Mouse (Mus musculus): ENCODE results near the gene Lypd3.

GRCm38 (mm10) chr7:24593621-24594308, 42.6 kb upstream of the Lypd3 start:
- TF ChIP-seq EP300 (IDR thresholded peaks at IDR 0.05; ENCODE audit: insufficient read depth, low read depth, low read length), result no peak
- no peak for TF ChIP-seq CTCF (IDR thresholded peaks at IDR 0.05; ENCODE audit: low read depth, low read length)
- TF ChIP-seq POLR2A (IDR thresholded peaks at IDR 0.05; ENCODE audit: insufficient read depth, low read length), result peak; percentile 47
